Mouse (Mus musculus): ENCODE measurements around the gene Uckl1. TPM values are rescaled to one million over a fixed set of nuclear protein-coding genes. Genes with fewer than 3 reads are reported as not detected.

Gene Uckl1
- polyA plus RNA-seq, 2 experiments = 41.2 to 130 TPM

GRCm38 (mm10) chr2:181589732-181590105, 5.0 kb upstream of the Uckl1 start:
- Histone ChIP-seq H3K4me1 (ENCODE audit: control insufficient read depth, insufficient read depth, low read length) (peaks cover 8% of the 10 kb centered on the region), H3K4me3 (replicated peaks; ENCODE audit: low read length) (no peak overlapping the region), H3K9ac (ENCODE audit: low read depth, low read length, severe bottlenecking) (no peak overlapping the region), H3K4me2 (replicated peaks; ENCODE audit: low read depth, low read length, severe bottlenecking) (no peak overlapping the region), H3K36me3 (ENCODE audit: control insufficient read depth, insufficient read depth, low read length) (peaks cover 62% of the 10 kb centered on the region), H3K27ac (replicated peaks; ENCODE audit: low read depth, low read length) (no peak overlapping the region), H3K27me3 (ENCODE audit: control insufficient read depth, insufficient read depth, low read length) (no peaks in the 10 kb centered on the region), H3K9me3 (ENCODE audit: control insufficient read depth, low read length) (no peaks in the 10 kb centered on the region)
- no peak for DNase-seq (ENCODE audit: low spot score)
- WGBS = 90% methylated on average over 9 of the region's 9 CpGs
- no peak for ATAC-seq (ENCODE audit: low FRiP score, low read depth)
- TF ChIP-seq POLR2A (IDR thresholded peaks at IDR 0.05; ENCODE audit: borderline replicate concordance, extremely low read depth, insufficient read depth, insufficient read length) = no peak

GRCm38 (mm10) chr2:181589011-181589731, 4.5 kb upstream of the Uckl1 start:
- Histone ChIP-seq H3K27ac (replicated peaks; ENCODE audit: low read depth, low read length) (no peak overlapping the region), H3K27me3 (ENCODE audit: control insufficient read depth, insufficient read depth, low read length) (no peaks in the 10 kb centered on the region), H3K4me1 (ENCODE audit: control insufficient read depth, insufficient read depth, low read length) (peaks cover 8% of the 10 kb centered on the region), H3K36me3 (ENCODE audit: control insufficient read depth, insufficient read depth, low read length) (peaks cover 68% of the 10 kb centered on the region), H3K4me3 (replicated peaks; ENCODE audit: low read length) (no peak overlapping the region), H3K4me2 (replicated peaks; ENCODE audit: low read depth, low read length, severe bottlenecking) (no peak overlapping the region), H3K9me3 (ENCODE audit: control insufficient read depth, low read length) (no peaks in the 10 kb centered on the region), H3K9ac (ENCODE audit: low read depth, low read length, severe bottlenecking) (no peak overlapping the region)
- ATAC-seq (ENCODE audit: low FRiP score, low read depth) (no peak), DNase-seq (ENCODE audit: low spot score) (no peak)
- no peak for TF ChIP-seq POLR2A (IDR thresholded peaks at IDR 0.05; ENCODE audit: borderline replicate concordance, extremely low read depth, insufficient read depth, insufficient read length)
- 92% methylated on average over 10 of the region's 10 CpGs for WGBS

GRCm38 (mm10) chr2:181588229-181588780, 3.6 kb upstream of the Uckl1 start:
- TF ChIP-seq POLR2A (IDR thresholded peaks at IDR 0.05; ENCODE audit: borderline replicate concordance, extremely low read depth, insufficient read depth, insufficient read length) = no peak
- ATAC-seq (ENCODE audit: low FRiP score, low read depth) (no peak), DNase-seq (ENCODE audit: low spot score) (no peak)
- WGBS = 87% methylated on average over 11 of the region's 11 CpGs
- no peaks in the 10 kb centered on the region for H3K9me3 ChIP-seq (ENCODE audit: control insufficient read depth, low read length)
- no peaks in the 10 kb centered on the region for H3K27me3 ChIP-seq (ENCODE audit: control insufficient read depth, insufficient read depth, low read length)
- H3K4me2 ChIP-seq (replicated peaks; ENCODE audit: low read depth, low read length, severe bottlenecking) = no peak overlapping the region
- H3K4me1 ChIP-seq (ENCODE audit: control insufficient read depth, insufficient read depth, low read length) = peaks cover 7% of the 10 kb centered on the region
- no peak overlapping the region for H3K4me3 ChIP-seq (replicated peaks; ENCODE audit: low read length)
- no peak overlapping the region for H3K27ac ChIP-seq (replicated peaks; ENCODE audit: low read depth, low read length)
- H3K9ac ChIP-seq (ENCODE audit: low read depth, low read length, severe bottlenecking) = no peak overlapping the region
- peaks cover 73% of the 10 kb centered on the region for H3K36me3 ChIP-seq (ENCODE audit: control insufficient read depth, insufficient read depth, low read length)

GRCm38 (mm10) chr2:181587796-181588195, 3.1 kb upstream of the Uckl1 start:
- Histone ChIP-seq H3K4me3 (replicated peaks; ENCODE audit: low read length) (no peak overlapping the region), H3K4me2 (replicated peaks; ENCODE audit: low read depth, low read length, severe bottlenecking) (no peak overlapping the region), H3K4me1 (ENCODE audit: control insufficient read depth, insufficient read depth, low read length) (peaks cover 4% of the 10 kb centered on the region), H3K9ac (ENCODE audit: low read depth, low read length, severe bottlenecking) (no peak overlapping the region), H3K36me3 (ENCODE audit: control insufficient read depth, insufficient read depth, low read length) (peaks cover 77% of the 10 kb centered on the region), H3K27ac (replicated peaks; ENCODE audit: low read depth, low read length) (no peak overlapping the region), H3K27me3 (ENCODE audit: control insufficient read depth, insufficient read depth, low read length) (no peaks in the 10 kb centered on the region), H3K9me3 (ENCODE audit: control insufficient read depth, low read length) (no peaks in the 10 kb centered on the region)
- TF ChIP-seq POLR2A (IDR thresholded peaks at IDR 0.05; ENCODE audit: borderline replicate concordance, extremely low read depth, insufficient read depth, insufficient read length) = no peak
- DNase-seq (ENCODE audit: low spot score) (no peak), ATAC-seq (ENCODE audit: low FRiP score, low read depth) (no peak)
- WGBS = 77% methylated on average over 6 of the region's 6 CpGs

- Histone ChIP-seq H3K27me3 (ENCODE audit: control insufficient read depth, insufficient read depth, low read length) (no peaks in the 10 kb centered on the region), H3K4me1 (ENCODE audit: control insufficient read depth, insufficient read depth, low read length) (no peaks in the 10 kb centered on the region), H3K9ac (ENCODE audit: low read depth, low read length, severe bottlenecking) (no peak overlapping the region), H3K4me3 (replicated peaks; ENCODE audit: low read length) (no peak overlapping the region), H3K4me2 (replicated peaks; ENCODE audit: low read depth, low read length, severe bottlenecking) (no peak overlapping the region), H3K9me3 (ENCODE audit: control insufficient read depth, low read length) (no peaks in the 10 kb centered on the region), H3K27ac (replicated peaks; ENCODE audit: low read depth, low read length) (no peak overlapping the region), H3K36me3 (ENCODE audit: control insufficient read depth, insufficient read depth, low read length) (peaks cover 77% of the 10 kb centered on the region)
- no peak for TF ChIP-seq POLR2A (IDR thresholded peaks at IDR 0.05; ENCODE audit: borderline replicate concordance, extremely low read depth, insufficient read depth, insufficient read length)
- 92% methylated on average over 3 of the region's 3 CpGs for WGBS
- ATAC-seq (ENCODE audit: low FRiP score, low read depth) (no peak), DNase-seq (ENCODE audit: low spot score) (no peak)
Measured at GRCm38 (mm10) chr2:181586124-181586523, 1.4 kb upstream of the Uckl1 start.

All from limb, embryonic 14.5 days (tissue).